Mouse (Mus musculus) erythroblast, embryonic 14.5 days (primary cell): ENCODE measurements around the gene Dip2b. TPM values are rescaled to one million over a fixed set of nuclear protein-coding genes. Genes with fewer than 3 reads are reported as not detected.

Experiments used
- H3K27me3 ChIP-seq: 2 replicates; pipeline ENCODE4 v1.6.1; 2012; ENCODE audit warnings: inconsistent platforms; ENCODE audit not compliant: control insufficient read depth
- H3K36me3 ChIP-seq: 2 replicates; pipeline ENCODE4 v1.6.1; 2012; ENCODE audit warnings: mild to moderate bottlenecking, inconsistent platforms; ENCODE audit not compliant: control insufficient read depth
- H3K4me1 ChIP-seq: 2 replicates; pipeline ENCODE4 v1.6.1; 2012; ENCODE audit warnings: inconsistent platforms; ENCODE audit not compliant: control insufficient read depth
- H3K4me3 ChIP-seq: replicated peaks from 2 replicates; pipeline ENCODE3; 2012; ENCODE audit warnings: moderate library complexity, mild to moderate bottlenecking, inconsistent platforms
- H3K9me3 ChIP-seq: 2 replicates; pipeline ENCODE4 v1.6.1; 2012; ENCODE audit warnings: low read length, inconsistent platforms, mixed read lengths; ENCODE audit not compliant: control insufficient read depth
- GATA1 ChIP-seq: IDR thresholded peaks from 2 replicates; pipeline ENCODE4 v1.6.1; 2012; ENCODE audit warnings: low read length, inconsistent platforms, mixed read lengths
- TAL1 ChIP-seq: IDR thresholded peaks from 3 replicates; pipeline ENCODE4 v1.6.1; 2012; ENCODE audit warnings: low read length, inconsistent platforms, mixed read lengths
- polyA plus RNA-seq: library from polyadenylated mRNA; stranded (reverse); fragments of >175 nt; gene quantifications from 2 replicates; pipeline ENCODE4 v1.2.3, GENCODE M21; 2012

Gene Dip2b
- polyA plus RNA-seq, 1 experiment: 0.03 TPM

DNA sequence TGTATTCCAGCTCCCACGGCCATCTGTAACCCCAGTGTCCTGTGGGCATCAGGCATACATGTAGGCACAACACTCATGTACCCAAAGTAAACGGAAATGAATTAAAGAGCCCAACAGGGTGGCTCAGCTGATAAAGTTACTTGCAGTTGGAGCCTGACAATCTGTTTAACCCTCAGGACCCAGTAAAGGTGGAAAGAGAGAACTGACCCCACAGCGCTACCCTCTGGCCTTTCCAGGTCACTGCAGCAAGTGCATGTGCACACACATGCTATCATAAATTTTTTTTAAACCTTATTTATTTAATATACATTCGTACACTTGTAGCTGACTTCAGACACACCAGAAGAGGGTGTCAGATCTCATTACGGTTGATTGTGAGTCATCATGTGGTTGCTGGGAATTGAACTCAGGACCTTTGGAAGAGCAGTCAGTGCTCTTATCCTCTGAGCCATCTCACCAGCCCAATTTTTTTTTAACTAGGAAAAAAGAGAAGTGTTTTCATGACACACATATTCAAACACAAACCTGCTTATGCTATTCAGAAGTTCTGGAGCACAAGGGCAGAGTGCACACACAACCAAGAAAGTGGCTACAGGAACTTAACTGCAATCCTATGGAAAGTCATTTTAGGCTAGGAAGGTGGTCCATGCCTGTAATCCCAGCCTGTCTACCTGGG lies 146.5 kb downstream of the Dip2b start:
- H3K36me3 ChIP-seq: peaks cover 38% of the 10 kb centered on the region
- no peaks in the 10 kb centered on the region for H3K9me3 ChIP-seq
- H3K4me1 ChIP-seq: peaks cover 9% of the 10 kb centered on the region
- TF ChIP-seq TAL1 (no peak), GATA1 (no peak)
- no peak overlapping the region for H3K4me3 ChIP-seq
- no peaks in the 10 kb centered on the region for H3K27me3 ChIP-seq

DNA sequence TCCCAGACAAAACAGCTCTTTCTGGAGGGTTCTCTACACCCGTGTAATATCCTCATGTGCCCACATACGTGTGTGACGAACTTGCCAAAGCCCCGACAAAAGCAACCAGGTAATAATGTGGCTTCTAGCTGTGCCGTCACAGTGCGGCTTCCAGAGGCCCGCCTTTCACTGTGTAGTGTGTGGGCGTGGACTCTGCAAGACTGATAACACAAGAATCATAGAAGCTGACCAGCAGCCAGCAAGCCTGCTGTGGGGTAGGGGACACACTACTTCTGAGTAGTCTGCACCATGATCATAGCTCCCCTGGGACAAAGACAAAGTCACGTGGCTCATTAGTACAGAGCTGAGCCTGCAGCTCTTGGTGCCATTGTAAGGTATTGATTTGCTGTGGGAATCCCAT lies 147.8 kb downstream of the Dip2b start:
- no peak overlapping the region for H3K4me3 ChIP-seq
- H3K36me3 ChIP-seq: peaks cover 43% of the 10 kb centered on the region
- H3K27me3 ChIP-seq: no peaks in the 10 kb centered on the region
- TF ChIP-seq GATA1: no peak
- TF ChIP-seq TAL1: no peak
- no peaks in the 10 kb centered on the region for H3K9me3 ChIP-seq
- H3K4me1 ChIP-seq: peaks cover 9% of the 10 kb centered on the region

GRCm38 (mm10) chr15:100186882-100187672 lies 148.6 kb downstream of the Dip2b start:
- Histone ChIP-seq H3K27me3 (no peaks in the 10 kb centered on the region), H3K9me3 (no peaks in the 10 kb centered on the region), H3K36me3 (peaks cover 40% of the 10 kb centered on the region), H3K4me3 (no peak overlapping the region), H3K4me1 (peaks cover 9% of the 10 kb centered on the region)
- TF ChIP-seq TAL1: no peak
- no peak for TF ChIP-seq GATA1

GRCm38 (mm10) chr15:100188542-100188941 lies 150.1 kb downstream of the Dip2b start:
- Histone ChIP-seq H3K4me1 (peaks cover 9% of the 10 kb centered on the region), H3K27me3 (no peaks in the 10 kb centered on the region), H3K36me3 (peaks cover 43% of the 10 kb centered on the region), H3K9me3 (no peaks in the 10 kb centered on the region), H3K4me3 (no peak overlapping the region)
- TF ChIP-seq GATA1 (no peak), TAL1 (no peak)

GRCm38 (mm10) chr15:100188962-100189404 lies 150.5 kb downstream of the Dip2b start:
- peaks cover 9% of the 10 kb centered on the region for H3K4me1 ChIP-seq

GRCm38 (mm10) chr15:100190083-100190482 lies 151.6 kb downstream of the Dip2b start:
- no peaks in the 10 kb centered on the region for H3K27me3 ChIP-seq
- H3K9me3 ChIP-seq: no peaks in the 10 kb centered on the region
- no peak overlapping the region for H3K4me3 ChIP-seq
- peaks cover 9% of the 10 kb centered on the region for H3K4me1 ChIP-seq
- no peak for TF ChIP-seq TAL1
- peaks cover 47% of the 10 kb centered on the region for H3K36me3 ChIP-seq

More at GRCm38 (mm10) chr15:100188962-100189404, 150.5 kb downstream of the Dip2b start:
- H3K27me3 ChIP-seq: no peaks in the 10 kb centered on the region
- H3K4me3 ChIP-seq: no peak overlapping the region
- TF ChIP-seq TAL1 (no peak), GATA1 (no peak)
- no peaks in the 10 kb centered on the region for H3K9me3 ChIP-seq
- peaks cover 46% of the 10 kb centered on the region for H3K36me3 ChIP-seq

- no peaks in the 10 kb centered on the region for H3K27me3 ChIP-seq
- TF ChIP-seq GATA1: no peak
- no peak for TF ChIP-seq TAL1
- no peak overlapping the region for H3K4me3 ChIP-seq
- H3K36me3 ChIP-seq: peaks cover 27% of the 10 kb centered on the region
- H3K9me3 ChIP-seq: no peaks in the 10 kb centered on the region
- H3K4me1 ChIP-seq: no peaks in the 10 kb centered on the region
Observed at GRCm38 (mm10) chr15:100198983-100199745, 160.7 kb downstream of the Dip2b start.

DNA sequence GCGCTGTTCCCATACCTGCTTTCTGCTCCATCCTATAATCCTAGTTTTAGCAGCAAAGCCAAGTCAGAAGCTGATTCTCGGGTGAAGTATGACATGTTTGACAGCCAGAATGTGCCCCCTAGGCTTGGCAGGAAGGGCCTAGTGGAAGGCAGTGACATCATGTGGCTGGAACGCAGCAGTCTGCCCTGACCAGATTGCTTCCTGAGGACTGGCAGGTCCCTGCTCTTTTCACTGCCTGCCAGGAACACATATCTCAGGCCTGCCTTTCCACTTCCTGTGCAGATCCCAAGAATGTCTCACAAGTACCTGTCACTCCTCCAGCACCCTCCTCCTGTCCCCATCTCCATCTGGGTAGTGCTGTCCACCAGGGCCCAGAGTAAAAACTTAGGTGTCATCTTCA lies 161.3 kb downstream of the Dip2b start:
- Histone ChIP-seq H3K4me1 (no peaks in the 10 kb centered on the region), H3K36me3 (peaks cover 30% of the 10 kb centered on the region), H3K4me3 (no peak overlapping the region), H3K9me3 (no peaks in the 10 kb centered on the region), H3K27me3 (no peaks in the 10 kb centered on the region)
- TF ChIP-seq TAL1: no peak
- no peak for TF ChIP-seq GATA1

DNA sequence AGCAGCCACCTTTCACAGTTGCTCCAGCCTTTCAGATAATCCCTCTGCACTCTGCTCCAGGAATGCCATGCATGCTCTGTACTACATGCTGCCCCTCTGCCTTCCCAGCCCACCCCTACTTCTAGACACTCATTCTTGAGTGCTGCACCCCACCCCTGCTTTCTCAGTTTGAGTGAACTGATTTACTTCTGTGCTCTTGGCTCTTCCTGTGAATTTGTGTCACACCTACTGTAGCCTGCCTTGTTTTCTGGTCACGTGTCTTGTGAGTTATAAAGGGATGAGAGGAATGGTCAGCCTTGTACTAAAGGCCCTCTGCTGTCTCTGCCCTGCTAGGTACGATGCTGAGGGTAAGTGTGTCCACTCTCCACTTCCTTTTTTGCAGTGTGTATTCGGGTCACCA lies 163.3 kb downstream of the Dip2b start:
- Histone ChIP-seq H3K27me3 (no peaks in the 10 kb centered on the region), H3K4me3 (no peak overlapping the region), H3K36me3 (peaks cover 30% of the 10 kb centered on the region), H3K9me3 (no peaks in the 10 kb centered on the region), H3K4me1 (no peaks in the 10 kb centered on the region)
- no peak for TF ChIP-seq TAL1
- TF ChIP-seq GATA1: no peak
